8 mouse cellular contexts compared by ENCODE assay signal in the genomic region with DNA sequence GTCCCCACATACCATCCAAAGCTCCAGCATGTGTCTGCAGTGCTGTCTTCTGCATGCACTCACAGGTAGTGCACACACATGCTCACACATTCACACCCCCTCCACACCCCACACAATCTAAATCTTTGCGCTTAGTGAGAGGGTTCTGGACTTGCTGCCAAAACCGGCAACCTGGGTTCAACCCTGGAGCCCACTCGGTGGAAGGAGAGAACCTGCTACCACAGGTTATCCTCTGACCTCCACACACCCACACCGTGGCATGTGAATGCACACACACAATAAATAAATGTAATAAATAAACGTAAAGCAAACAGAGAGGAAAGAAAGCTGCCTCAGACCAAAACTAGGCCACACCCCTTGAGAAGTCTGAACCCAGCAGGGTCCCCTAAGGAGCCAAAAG. TPM values are rescaled to one million over a fixed set of nuclear protein-coding genes. Genes with fewer than 3 reads are reported as not detected.
DNase-seq lines count a peak whose midpoint lies in the region; ATAC-seq and TF ChIP-seq lines count a peak whose summit lies in the region.

No protein-coding gene starts in this region.

- no peaks in the 10 kb centered on the region for H3K27me3 ChIP-seq in kidney, postnatal 0 days (ENCODE audit: insufficient read depth, low read length)
- H3K27me3 ChIP-seq in embryonic facial prominence, embryonic 10.5 days (replicated peaks; ENCODE audit: low read depth, poor library complexity, severe bottlenecking), result no peaks in the 10 kb centered on the region
- H3K27me3 ChIP-seq in hindbrain, embryonic 15.5 days, result no peaks in the 10 kb centered on the region
- H3K27me3 ChIP-seq in midbrain, postnatal 0 days (ENCODE audit: insufficient read depth, low read length), result no peaks in the 10 kb centered on the region

- peak overlapping the region; percentile 73 for H3K4me3 ChIP-seq in kidney, postnatal 0 days (replicated peaks; ENCODE audit: low read depth, low read length)
- peak overlapping the region; percentile 82 for H3K4me3 ChIP-seq in embryonic facial prominence, embryonic 10.5 days
- H3K4me3 ChIP-seq in hindbrain, embryonic 15.5 days, result peak overlapping the region; percentile 81
- H3K4me3 ChIP-seq in midbrain, postnatal 0 days (ENCODE audit: low read depth, low read length), result peak overlapping the region; percentile 64

- WGBS in kidney, postnatal 0 days, result 59% methylated on average over 5 of the region's 5 CpGs
- 82% methylated on average over 5 of the region's 5 CpGs for WGBS in embryonic facial prominence, embryonic 10.5 days
- 79% methylated on average over 5 of the region's 5 CpGs for WGBS in hindbrain, embryonic 15.5 days
- 77% methylated on average over 5 of the region's 5 CpGs for WGBS in midbrain, postnatal 0 days

- no peak for DNase-seq in kidney, postnatal 0 days (ENCODE audit: low spot score)
- no peak for DNase-seq in kidney, adult 8-10 months
- DNase-seq in embryonic facial prominence, embryonic 10.5 days (ENCODE audit: low spot score), result no peak
- DNase-seq in midbrain, postnatal 0 days (ENCODE audit: low spot score), result no peak
- DNase-seq in thymus, postnatal 10 days (ENCODE audit: low spot score in 2 of 2), result no peak
- DNase-seq in left cerebral cortex, adult 9 months (ENCODE audit: low spot score in 2 of 2), result no peak
- DNase-seq in spleen, adult 18-20 months, result no peak

- H3K4me2 ChIP-seq in kidney, postnatal 0 days (ENCODE audit: low read length), result peak overlapping the region; percentile 65
- H3K4me2 ChIP-seq in hindbrain, embryonic 15.5 days, result peak overlapping the region; percentile 86
- H3K4me2 ChIP-seq in midbrain, postnatal 0 days (ENCODE audit: low read depth, low read length, poor library complexity, severe bottlenecking), result peak overlapping the region; percentile 70

- H3K36me3 ChIP-seq in kidney, postnatal 0 days (ENCODE audit: insufficient read depth, low read length), result peaks cover 39% of the 10 kb centered on the region
- peaks cover 57% of the 10 kb centered on the region for H3K36me3 ChIP-seq in embryonic facial prominence, embryonic 10.5 days (replicated peaks)
- H3K36me3 ChIP-seq in hindbrain, embryonic 15.5 days, result peaks cover 33% of the 10 kb centered on the region
- peaks cover 44% of the 10 kb centered on the region for H3K36me3 ChIP-seq in midbrain, postnatal 0 days (ENCODE audit: insufficient read depth, low read length)

- TF ChIP-seq CTCF in kidney, postnatal 0 days (IDR thresholded peaks at IDR 0.05; ENCODE audit: low read depth), result no peak
- no peak for TF ChIP-seq CTCF in midbrain, postnatal 0 days (IDR thresholded peaks at IDR 0.05)

- no peak for ATAC-seq in kidney, postnatal 0 days (replicated peaks; ENCODE audit: low FRiP score, low read depth)
- ATAC-seq in hindbrain, embryonic 15.5 days (ENCODE audit: low FRiP score, low read depth), result no peak
- ATAC-seq in midbrain, postnatal 0 days (ENCODE audit: low FRiP score), result no peak

- no peaks in the 10 kb centered on the region for H3K9me3 ChIP-seq in kidney, postnatal 0 days (replicated peaks; ENCODE audit: low read length)
- H3K9me3 ChIP-seq in embryonic facial prominence, embryonic 10.5 days, result no peaks in the 10 kb centered on the region
- H3K9me3 ChIP-seq in hindbrain, embryonic 15.5 days, result no peaks in the 10 kb centered on the region
- no peaks in the 10 kb centered on the region for H3K9me3 ChIP-seq in midbrain, postnatal 0 days (ENCODE audit: low read length)

- H3K27ac ChIP-seq in kidney, postnatal 0 days, result no peak overlapping the region
- H3K27ac ChIP-seq in embryonic facial prominence, embryonic 10.5 days (replicated peaks), result peak overlapping the region; percentile 92; the same call in 1 of the 2 replicates
- 0 out of 2 replicates have a peak overlapping the region, but pooled peaks have one; percentile 99 for H3K27ac ChIP-seq in hindbrain, embryonic 15.5 days (replicated peaks)
- H3K27ac ChIP-seq in midbrain, postnatal 0 days (ENCODE audit: low read depth, low read length), result peak overlapping the region; percentile 71; the same call in 1 of the 2 replicates

- H3K4me1 ChIP-seq in kidney, postnatal 0 days (replicated peaks; ENCODE audit: insufficient read depth, low read length), result peaks cover 7% of the 10 kb centered on the region
- H3K4me1 ChIP-seq in embryonic facial prominence, embryonic 10.5 days, result peaks cover 34% of the 10 kb centered on the region
- peaks cover 31% of the 10 kb centered on the region for H3K4me1 ChIP-seq in hindbrain, embryonic 15.5 days (replicated peaks)
- peaks cover 13% of the 10 kb centered on the region; the same call in 1 of the 2 replicates for H3K4me1 ChIP-seq in midbrain, postnatal 0 days (ENCODE audit: insufficient read depth, low read length)

- peak overlapping the region; percentile 48 for H3K9ac ChIP-seq in kidney, postnatal 0 days (ENCODE audit: low read depth, low read length)
- peak overlapping the region; percentile 45 for H3K9ac ChIP-seq in hindbrain, embryonic 15.5 days
- H3K9ac ChIP-seq in midbrain, postnatal 0 days (replicated peaks; ENCODE audit: low read length, poor library complexity, severe bottlenecking), result peak overlapping the region; percentile 57

RNA-seq across cellular contexts. Expression of gene Akt1s1, which starts 1.0 kb away (rescaled TPM):
- 108 and 111 TPM in 2 replicates for polyA plus RNA-seq in kidney, postnatal 0 days (2015; fragmentation: Nextera tagmentation; extraction: Ambion mirVana)
- polyA plus RNA-seq in embryonic facial prominence, embryonic 10.5 days (2016; fragmentation: Nextera tagmentation; extraction: Ambion mirVana), result 92.2 and 95.4 TPM in 2 replicates
- polyA plus RNA-seq in hindbrain, embryonic 15.5 days (2015; fragmentation: Nextera tagmentation; extraction: Ambion mirVana), result 90.1 and 99.1 TPM in 2 replicates
- 104 and 120 TPM in 2 replicates for total RNA-seq in midbrain, postnatal 0 days (2014; rRNA removed)
- polyA plus RNA-seq in midbrain, postnatal 0 days (2015; fragmentation: Nextera tagmentation; extraction: Ambion mirVana), result 89.1 and 91.0 TPM in 2 replicates

RNA-seq across cellular contexts. Expression of gene Tbc1d17, which starts 1.1 kb away (rescaled TPM):
- 78.0 and 87.0 TPM in 2 replicates for polyA plus RNA-seq in kidney, postnatal 0 days (2015; fragmentation: Nextera tagmentation; extraction: Ambion mirVana)
- polyA plus RNA-seq in embryonic facial prominence, embryonic 10.5 days (2016; fragmentation: Nextera tagmentation; extraction: Ambion mirVana), result 77.2 and 82.7 TPM in 2 replicates
- polyA plus RNA-seq in hindbrain, embryonic 15.5 days (2015; fragmentation: Nextera tagmentation; extraction: Ambion mirVana), result 109 and 118 TPM in 2 replicates
- total RNA-seq in midbrain, postnatal 0 days (2014; rRNA removed), result 79.7 and 129 TPM in 2 replicates
- polyA plus RNA-seq in midbrain, postnatal 0 days (2015; fragmentation: Nextera tagmentation; extraction: Ambion mirVana), result 115 and 126 TPM in 2 replicates

RNA-seq across cellular contexts. Expression of gene Pnkp, which starts 9.2 kb away (rescaled TPM):
- 34.0 and 36.4 TPM in 2 replicates for polyA plus RNA-seq in kidney, postnatal 0 days (2015; fragmentation: Nextera tagmentation; extraction: Ambion mirVana)
- 34.4 and 36.3 TPM in 2 replicates for polyA plus RNA-seq in embryonic facial prominence, embryonic 10.5 days (2016; fragmentation: Nextera tagmentation; extraction: Ambion mirVana)
- 29.1 and 30.6 TPM in 2 replicates for polyA plus RNA-seq in hindbrain, embryonic 15.5 days (2015; fragmentation: Nextera tagmentation; extraction: Ambion mirVana)
- total RNA-seq in midbrain, postnatal 0 days (2014; rRNA removed), result 29.5 and 32.4 TPM in 2 replicates
- 31.2 and 31.5 TPM in 2 replicates for polyA plus RNA-seq in midbrain, postnatal 0 days (2015; fragmentation: Nextera tagmentation; extraction: Ambion mirVana)

RNA-seq across cellular contexts. Expression of gene Ptov1, which starts 21.8 kb away (rescaled TPM):
- 377 and 412 TPM in 2 replicates for polyA plus RNA-seq in kidney, postnatal 0 days (2015; fragmentation: Nextera tagmentation; extraction: Ambion mirVana)
- polyA plus RNA-seq in embryonic facial prominence, embryonic 10.5 days (2016; fragmentation: Nextera tagmentation; extraction: Ambion mirVana), result 514 and 525 TPM in 2 replicates
- polyA plus RNA-seq in hindbrain, embryonic 15.5 days (2015; fragmentation: Nextera tagmentation; extraction: Ambion mirVana), result 460 and 518 TPM in 2 replicates
- 484 and 500 TPM in 2 replicates for total RNA-seq in midbrain, postnatal 0 days (2014; rRNA removed)
- 430 and 439 TPM in 2 replicates for polyA plus RNA-seq in midbrain, postnatal 0 days (2015; fragmentation: Nextera tagmentation; extraction: Ambion mirVana)

RNA-seq across cellular contexts. Expression of gene Atf5, which starts 31.3 kb away (rescaled TPM):
- polyA plus RNA-seq in kidney, postnatal 0 days (2015; fragmentation: Nextera tagmentation; extraction: Ambion mirVana), result 4.2 and 5.3 TPM in 2 replicates
- 3.2 and 3.6 TPM in 2 replicates for polyA plus RNA-seq in embryonic facial prominence, embryonic 10.5 days (2016; fragmentation: Nextera tagmentation; extraction: Ambion mirVana)
- polyA plus RNA-seq in hindbrain, embryonic 15.5 days (2015; fragmentation: Nextera tagmentation; extraction: Ambion mirVana), result 3.9 and 4.0 TPM in 2 replicates
- total RNA-seq in midbrain, postnatal 0 days (2014; rRNA removed), result 4.8 and 6.8 TPM in 2 replicates
- 3.4 and 3.7 TPM in 2 replicates for polyA plus RNA-seq in midbrain, postnatal 0 days (2015; fragmentation: Nextera tagmentation; extraction: Ambion mirVana)
